Mouse (Mus musculus) heart, postnatal 0 days (tissue): ENCODE results near the gene Rmnd5b. TPM values are rescaled to one million over a fixed set of nuclear protein-coding genes. Genes with fewer than 3 reads are reported as not detected.

Experiments
- ATAC-seq: fragments of 200-750 bp; cut with Nextera tagmentation; 2 replicates; pipeline ENCODE4 v1.8.0; 2017; ENCODE audit warnings: low read depth, moderate number of reproducible peaks, moderate library complexity; ENCODE audit not compliant: insufficient read depth
- DNase-seq: peaks from one replicate; pipeline ENCODE4 v3.0.0-alpha.2; 2016; ENCODE audit warnings: low spot score
- H3K27ac ChIP-seq: fragments of 300-500 bp; sonication (generic); 2 replicates; pipeline ENCODE4 v1.5.1; 2014; ENCODE audit warnings: low read depth, mild to moderate bottlenecking
- H3K27me3 ChIP-seq: fragments of 300-500 bp; sonication (generic); 2 replicates; pipeline ENCODE4 v1.6.1; 2014; ENCODE audit warnings: low read length, mixed read lengths; ENCODE audit not compliant: control insufficient read depth, insufficient read depth
- H3K36me3 ChIP-seq: fragments of 300-500 bp; sonication (generic); replicated peaks from 2 replicates; pipeline ENCODE4 v1.6.1; 2014; ENCODE audit warnings: low read length, mixed read lengths; ENCODE audit not compliant: control insufficient read depth, insufficient read depth
- H3K4me1 ChIP-seq: fragments of 300-500 bp; sonication (generic); 2 replicates; pipeline ENCODE4 v1.6.1; 2014; ENCODE audit warnings: antibody characterized with exemption; ENCODE audit not compliant: control insufficient read depth, insufficient read depth
- H3K4me2 ChIP-seq: fragments of 300-500 bp; sonication (generic); 2 replicates; pipeline ENCODE4 v1.6.1; 2014; ENCODE audit warnings: low read depth, mild to moderate bottlenecking, low read length, moderate library complexity
- H3K4me3 ChIP-seq: fragments of 300-500 bp; sonication (generic); 2 replicates; pipeline ENCODE4 v1.5.1; 2014; ENCODE audit warnings: low read depth, low read length
- H3K9ac ChIP-seq: fragments of 300-500 bp; sonication (generic); replicated peaks from 2 replicates; pipeline ENCODE4 v1.6.1; 2014; ENCODE audit warnings: low read depth, low read length, mixed read lengths
- H3K9me3 ChIP-seq: fragments of 300-500 bp; sonication (generic); replicated peaks from 2 replicates; pipeline ENCODE4 v1.6.1; 2016; ENCODE audit warnings: low read length; ENCODE audit not compliant: control insufficient read depth
- CTCF ChIP-seq: IDR thresholded peaks from 2 replicates; pipeline ENCODE4 v1.5.1; 2016; ENCODE audit warnings: antibody characterized with exemption, control low read depth, low read depth
- EP300 ChIP-seq: IDR thresholded peaks from 2 replicates; pipeline ENCODE4 v1.6.1; 2016; ENCODE audit warnings: antibody characterized with exemption, low read depth
- WGBS: fragments of 180-500 bp; shearing (Covaris S2); extraction: QIAGEN DNeasy Blood & Tissue Kit; methylation state at CpG from one replicate; pipeline ENCODE4 v1.1.7; 2014; 5-methylcytosine and 5-hydroxymethylcytosine counted together
- polyA plus RNA-seq: library from polyadenylated mRNA; unstranded; fragments of >200 nt; fragmentation: Nextera tagmentation; extraction: Ambion mirVana; gene quantifications from 2 replicates; pipeline ENCODE4 v1.2.1, GENCODE M21; 2015
- total RNA-seq: library from RNA; depleted of rRNA; stranded (reverse); fragments of >200 nt; gene quantifications from 2 replicates; pipeline ENCODE4 v1.2.3, GENCODE M21; 2014; ENCODE audit warnings: low replicate concordance

The Rmnd5b gene
- total and polyA plus RNA-seq, 2 experiments from 2014 or later, result 30.0 to 54.3 TPM

GRCm38 (mm10) chr11:51594715-51595350, 40.9 kb downstream of the Rmnd5b start:
- H3K27me3 ChIP-seq, result no peaks in the 10 kb centered on the region
- DNase-seq, result no peak
- H3K4me2 ChIP-seq, result no peak overlapping the region
- H3K36me3 ChIP-seq, result peaks cover 98% of the 10 kb centered on the region
- H3K9ac ChIP-seq, result no peak overlapping the region
- no peak overlapping the region for H3K27ac ChIP-seq
- H3K4me1 ChIP-seq, result no peaks in the 10 kb centered on the region
- no peak for TF ChIP-seq EP300
- no peak for TF ChIP-seq CTCF
- no peaks in the 10 kb centered on the region for H3K9me3 ChIP-seq
- no peak overlapping the region for H3K4me3 ChIP-seq
- 64% methylated on average over 3 of the region's 3 CpGs for WGBS
- 0 out of 2 replicates have a peak, but pooled peaks have one; percentile 22 for ATAC-seq

GRCm38 (mm10) chr11:51593849-51594248, 41.8 kb downstream of the Rmnd5b start:
- Histone ChIP-seq H3K27me3 (no peaks in the 10 kb centered on the region), H3K36me3 (peaks cover 98% of the 10 kb centered on the region), H3K9ac (no peak overlapping the region), H3K4me1 (no peaks in the 10 kb centered on the region), H3K9me3 (no peaks in the 10 kb centered on the region), H3K4me3 (no peak overlapping the region), H3K4me2 (no peak overlapping the region), H3K27ac (no peak overlapping the region)
- no peak for DNase-seq
- no peak for TF ChIP-seq EP300
- TF ChIP-seq CTCF, result no peak
- WGBS, result 89% methylated on average over 6 of the region's 6 CpGs
- ATAC-seq, result no peak

- no peak overlapping the region for H3K9ac ChIP-seq
- DNase-seq (no peak), ATAC-seq (no peak)
- no peak for TF ChIP-seq CTCF
- TF ChIP-seq EP300, result no peak
- 99% methylated on average over 4 of the region's 4 CpGs for WGBS
- no peak overlapping the region for H3K4me2 ChIP-seq
- H3K4me3 ChIP-seq, result no peak overlapping the region
- H3K27me3 ChIP-seq, result no peaks in the 10 kb centered on the region
- peaks cover 98% of the 10 kb centered on the region for H3K36me3 ChIP-seq
- H3K4me1 ChIP-seq, result no peaks in the 10 kb centered on the region
- no peaks in the 10 kb centered on the region for H3K9me3 ChIP-seq
- no peak overlapping the region for H3K27ac ChIP-seq
Measured at GRCm38 (mm10) chr11:51593368-51593767, 42.3 kb downstream of the Rmnd5b start.

GRCm38 (mm10) chr11:51591915-51592314, 43.8 kb downstream of the Rmnd5b start:
- H3K9me3 ChIP-seq, result no peaks in the 10 kb centered on the region
- ATAC-seq (no peak), DNase-seq (no peak)
- no peaks in the 10 kb centered on the region for H3K27me3 ChIP-seq
- H3K4me3 ChIP-seq, result no peak overlapping the region
- 83% methylated on average over 7 of the region's 7 CpGs for WGBS
- peaks cover 98% of the 10 kb centered on the region for H3K36me3 ChIP-seq
- no peak overlapping the region for H3K4me2 ChIP-seq
- no peak overlapping the region for H3K27ac ChIP-seq
- H3K9ac ChIP-seq, result no peak overlapping the region
- TF ChIP-seq EP300, result no peak
- 0 out of 2 replicates have a peak, but pooled peaks cover 3% of the 10 kb centered on the region for H3K4me1 ChIP-seq

- no peak for ATAC-seq
- WGBS, result 40% methylated on average over 7 of the region's 7 CpGs
- no peak overlapping the region for H3K4me3 ChIP-seq
Measured at GRCm38 (mm10) chr11:51591168-51591567, 44.5 kb downstream of the Rmnd5b start.

DNA sequence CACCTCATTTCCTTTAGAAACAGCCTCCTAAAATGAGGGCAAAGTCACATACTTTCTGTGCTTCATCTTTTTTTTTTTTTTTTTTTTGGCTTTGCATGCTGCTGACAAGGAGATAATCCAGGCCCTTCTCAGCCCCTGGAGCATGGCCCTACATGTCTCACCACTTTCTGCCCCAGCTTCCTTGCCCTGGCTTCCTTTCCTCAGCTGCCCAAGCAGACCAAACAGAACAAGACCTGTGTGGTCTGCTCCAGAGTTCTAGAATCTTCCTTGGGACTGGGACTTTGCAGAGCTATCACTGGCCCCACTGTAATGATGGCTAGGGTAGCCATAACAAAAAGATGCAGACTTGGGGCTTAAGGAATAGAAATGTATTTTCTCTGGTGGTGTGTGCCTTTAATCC, 45.7 kb downstream of the Rmnd5b start:
- no peak for TF ChIP-seq CTCF
- TF ChIP-seq EP300, result no peak
- peaks cover 14% of the 10 kb centered on the region for H3K4me1 ChIP-seq
- no peaks in the 10 kb centered on the region for H3K9me3 ChIP-seq
- peaks cover 84% of the 10 kb centered on the region for H3K36me3 ChIP-seq
- H3K9ac ChIP-seq, result no peak overlapping the region
- no peak overlapping the region for H3K27ac ChIP-seq
- H3K4me3 ChIP-seq, result no peak overlapping the region
- H3K4me2 ChIP-seq, result no peak overlapping the region
- no peak for DNase-seq
- no peaks in the 10 kb centered on the region for H3K27me3 ChIP-seq
- ATAC-seq, result no peak

More at GRCm38 (mm10) chr11:51591168-51591567, 44.5 kb downstream of the Rmnd5b start:
- Histone ChIP-seq H3K27ac (no peak overlapping the region), H3K9ac (no peak overlapping the region), H3K36me3 (peaks cover 96% of the 10 kb centered on the region), H3K9me3 (no peaks in the 10 kb centered on the region), H3K4me1 (0 out of 2 replicates have a peak, but pooled peaks cover 3% of the 10 kb centered on the region), H3K4me2 (no peak overlapping the region), H3K27me3 (no peaks in the 10 kb centered on the region)
- no peak for DNase-seq
- TF ChIP-seq CTCF, result no peak
- no peak for TF ChIP-seq EP300
